Mouse (Mus musculus) neural tube, embryonic 15.5 days (tissue): ENCODE results near the gene Fxyd7. TPM values are rescaled to one million over a fixed set of nuclear protein-coding genes. Genes with fewer than 3 reads are reported as not detected.

Experiments used
- ATAC-seq: fragments of 200-750 bp; cut with Nextera tagmentation; 2 replicates; pipeline ENCODE4 v1.8.0; 2017; ENCODE audit warnings: mild to moderate bottlenecking, moderate TSS enrichment, moderate library complexity; ENCODE audit not compliant: low FRiP score
- H3K27ac ChIP-seq: fragments of 300-500 bp; sonication (generic); replicated peaks from 2 replicates; pipeline ENCODE4 v1.5.1; 2015; ENCODE audit warnings: mild to moderate bottlenecking, inconsistent platforms
- H3K27me3 ChIP-seq: fragments of 300-500 bp; sonication (generic); replicated peaks from 2 replicates; pipeline ENCODE4 v1.6.1; 2015; ENCODE audit warnings: inconsistent platforms
- H3K36me3 ChIP-seq: fragments of 300-500 bp; sonication (generic); 2 replicates; pipeline ENCODE4 v1.6.1; 2015; ENCODE audit warnings: inconsistent platforms
- H3K4me1 ChIP-seq: fragments of 300-500 bp; sonication (generic); 2 replicates; pipeline ENCODE4 v1.6.1; 2015; ENCODE audit warnings: inconsistent platforms
- H3K4me2 ChIP-seq: fragments of 300-500 bp; sonication (generic); 2 replicates; pipeline ENCODE4 v1.6.1; 2015; ENCODE audit warnings: inconsistent platforms, mild to moderate bottlenecking, moderate library complexity
- H3K4me3 ChIP-seq: fragments of 300-500 bp; sonication (generic); replicated peaks from 2 replicates; pipeline ENCODE4 v1.5.1; 2015; ENCODE audit warnings: mild to moderate bottlenecking, inconsistent platforms
- H3K9ac ChIP-seq: fragments of 300-500 bp; sonication (generic); replicated peaks from 2 replicates; pipeline ENCODE4 v1.6.1; 2015; ENCODE audit warnings: mild to moderate bottlenecking, inconsistent platforms
- H3K9me3 ChIP-seq: fragments of 300-500 bp; sonication (generic); replicated peaks from 2 replicates; pipeline ENCODE4 v1.6.1; 2016; ENCODE audit warnings: inconsistent platforms
- WGBS: fragments of 180-500 bp; shearing (Covaris S2); methylation state at CpG from one replicate; pipeline ENCODE4 v1.1.7; 2015; ENCODE audit warnings: mixed read lengths; 5-methylcytosine and 5-hydroxymethylcytosine counted together
- polyA plus RNA-seq: library from polyadenylated mRNA; unstranded; fragments of >200 nt; fragmentation: Nextera tagmentation; extraction: Ambion mirVana; gene quantifications from 2 replicates; pipeline ENCODE4 v1.2.1, GENCODE M21; 2015

Gene Fxyd7
- 357 and 417 TPM in 2 replicates for polyA plus RNA-seq

DNA sequence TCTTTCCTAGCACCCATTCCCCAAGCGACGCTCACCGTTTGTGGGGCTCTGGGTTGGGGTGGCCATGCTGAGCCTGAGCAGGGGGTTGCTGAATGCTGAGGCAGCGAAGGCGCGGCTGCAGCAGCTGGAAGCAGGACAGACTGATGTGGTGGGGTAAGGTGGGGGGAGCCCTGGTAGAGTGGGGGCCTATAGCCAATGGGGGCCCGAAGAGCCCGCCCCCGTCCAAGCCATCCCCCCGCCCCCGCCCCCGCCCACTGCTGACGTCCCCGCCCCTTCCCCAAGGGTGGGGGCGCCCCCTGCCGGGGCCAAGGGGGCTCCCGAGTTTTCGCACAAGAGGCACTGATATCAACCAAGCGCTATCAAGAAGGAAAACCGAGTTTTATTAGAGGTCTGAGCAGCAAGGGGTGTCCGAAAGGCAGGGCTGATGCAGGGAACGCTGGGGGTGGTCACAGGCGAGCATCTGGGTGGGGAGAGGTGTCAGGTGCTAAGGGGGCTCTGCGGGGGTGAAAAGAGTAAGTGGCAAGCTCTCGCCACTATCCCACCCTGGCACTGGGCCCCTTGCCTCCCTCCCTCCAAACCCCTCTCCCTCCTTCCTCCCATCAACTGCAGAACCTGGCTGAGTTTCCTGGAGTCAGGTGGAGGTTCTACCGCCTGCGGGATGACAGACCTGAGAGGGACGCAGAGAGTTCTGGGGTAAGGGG, at the start of gene Fxyd7:
TSS of gene Fxyd7 (minus strand) at position 147 of the 701 bp plus-strand sequence.
- under 1% methylated on average over 23 of the region's 28 CpGs for WGBS
- Histone ChIP-seq H3K4me2 (peak within 1 kb of the TSS; percentile 65), H3K9ac (peak within 1 kb of the TSS; percentile 63), H3K4me1 (peaks cover 51% of the 10 kb centered on the region), H3K4me3 (peak within 1 kb of the TSS; percentile 52), H3K27me3 (peaks cover 45% of the 10 kb centered on the region), H3K36me3 (no peaks in the 10 kb centered on the region), H3K27ac (peak within 1 kb of the TSS; percentile 57), H3K9me3 (no peaks in the 10 kb centered on the region)
- ATAC-seq, result peak; percentile 56

DNA sequence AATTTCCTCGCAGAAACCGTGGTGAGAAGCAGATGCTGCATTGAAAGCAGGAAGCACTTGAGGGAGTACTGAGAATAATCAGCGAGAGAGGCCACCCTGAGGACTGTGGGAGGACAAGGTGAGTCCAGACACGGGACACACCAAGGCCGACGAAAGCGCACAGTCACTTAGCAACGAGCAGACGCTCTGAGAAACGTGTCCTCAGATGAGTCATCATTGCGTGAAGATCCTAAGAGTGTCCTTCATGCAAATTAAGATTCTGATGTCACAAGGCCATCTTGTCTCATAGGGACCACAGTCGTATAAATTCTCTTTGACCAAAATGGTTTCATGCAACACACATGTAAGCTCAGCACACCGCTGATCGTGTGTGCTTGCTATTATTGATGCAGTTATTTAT, 49.5 kb upstream of the Fxyd7 start:
- no peaks in the 10 kb centered on the region for H3K36me3 ChIP-seq
- H3K9ac ChIP-seq, result no peak overlapping the region
- WGBS, result 81% methylated on average over 14 of the region's 14 CpGs
- peaks cover 3% of the 10 kb centered on the region; the same call in 1 of the 2 replicates for H3K4me1 ChIP-seq
- no peak overlapping the region for H3K27ac ChIP-seq
- no peaks in the 10 kb centered on the region for H3K9me3 ChIP-seq
- H3K27me3 ChIP-seq, result no peaks in the 10 kb centered on the region
- no peak overlapping the region for H3K4me2 ChIP-seq
- ATAC-seq, result no peak
- H3K4me3 ChIP-seq, result no peak overlapping the region

DNA sequence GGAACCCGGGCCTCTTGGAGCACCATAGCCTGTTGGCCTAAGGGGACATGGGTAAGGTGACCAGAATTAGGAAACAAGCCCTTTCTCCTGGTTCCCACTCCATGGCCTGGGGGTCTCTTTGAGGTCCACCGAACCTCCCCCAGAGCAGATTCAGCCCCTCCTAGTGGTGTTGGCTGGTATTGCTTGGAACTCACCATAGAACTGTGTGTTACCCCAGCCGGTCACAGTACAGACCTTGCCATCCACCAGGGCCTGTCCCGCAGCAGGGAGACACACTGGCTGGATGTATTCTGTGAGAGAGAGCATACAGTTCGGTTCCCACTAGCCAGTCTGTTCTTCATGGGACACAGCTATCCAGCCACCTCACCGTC, 48.3 kb upstream of the Fxyd7 start:
- Histone ChIP-seq H3K9me3 (no peaks in the 10 kb centered on the region), H3K4me1 (peaks cover 3% of the 10 kb centered on the region; the same call in 1 of the 2 replicates), H3K4me2 (no peak overlapping the region), H3K27me3 (no peaks in the 10 kb centered on the region), H3K9ac (no peak overlapping the region), H3K27ac (no peak overlapping the region), H3K36me3 (no peaks in the 10 kb centered on the region), H3K4me3 (no peak overlapping the region)
- WGBS, result 78% methylated on average over 6 of the region's 6 CpGs
- ATAC-seq, result no peak

DNA sequence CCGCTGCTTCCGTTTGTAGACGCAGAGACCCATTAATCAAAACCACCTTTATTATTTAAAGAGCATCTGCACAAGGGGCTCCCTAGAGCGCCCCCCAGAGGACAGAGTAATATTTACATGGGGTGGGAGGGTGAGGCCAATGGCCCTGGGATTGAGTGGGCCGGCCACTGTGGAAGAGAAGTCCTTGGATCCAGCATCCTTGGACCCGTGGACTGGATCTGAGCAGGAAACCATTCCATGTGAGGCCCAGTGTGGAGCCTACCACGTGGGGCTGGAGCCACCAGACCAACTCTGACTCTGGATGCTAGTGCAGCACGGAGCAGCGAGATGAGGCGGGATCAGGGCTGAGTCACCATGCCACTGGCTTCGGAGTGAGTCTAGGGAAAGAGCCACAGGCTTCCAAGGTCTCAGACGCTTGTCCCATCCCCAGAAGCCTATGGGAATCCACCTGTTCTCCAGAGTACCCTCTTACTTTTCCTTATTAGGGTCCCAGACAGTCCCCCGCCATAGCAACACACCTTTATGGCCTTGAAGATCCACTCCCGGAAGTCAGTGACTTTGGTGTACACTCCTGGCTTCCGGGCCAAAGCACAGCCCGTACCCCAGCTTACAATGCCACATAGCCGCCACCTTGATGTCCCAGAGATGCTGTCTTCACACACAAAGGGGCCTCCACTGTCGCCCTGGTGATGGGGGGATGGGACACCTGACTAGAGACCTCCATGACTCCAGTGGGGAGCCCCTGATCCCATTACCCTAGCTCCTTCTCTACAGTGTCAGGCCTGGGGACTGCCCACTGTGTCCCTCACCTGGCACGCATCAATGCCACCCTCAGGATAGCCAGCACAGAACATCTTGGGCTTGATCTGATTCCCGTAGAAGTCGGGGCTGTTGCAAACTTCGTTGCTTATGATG, 47.7 kb upstream of the Fxyd7 start:
- WGBS, result 80% methylated on average over 22 of the region's 22 CpGs
- H3K4me2 ChIP-seq, result no peak overlapping the region
- no peak overlapping the region for H3K27ac ChIP-seq
- no peak for ATAC-seq
- H3K4me1 ChIP-seq, result peaks cover 3% of the 10 kb centered on the region; the same call in 1 of the 2 replicates
- no peak overlapping the region for H3K9ac ChIP-seq
- no peak overlapping the region for H3K4me3 ChIP-seq
- no peaks in the 10 kb centered on the region for H3K27me3 ChIP-seq
- H3K36me3 ChIP-seq, result no peaks in the 10 kb centered on the region
- no peaks in the 10 kb centered on the region for H3K9me3 ChIP-seq

DNA sequence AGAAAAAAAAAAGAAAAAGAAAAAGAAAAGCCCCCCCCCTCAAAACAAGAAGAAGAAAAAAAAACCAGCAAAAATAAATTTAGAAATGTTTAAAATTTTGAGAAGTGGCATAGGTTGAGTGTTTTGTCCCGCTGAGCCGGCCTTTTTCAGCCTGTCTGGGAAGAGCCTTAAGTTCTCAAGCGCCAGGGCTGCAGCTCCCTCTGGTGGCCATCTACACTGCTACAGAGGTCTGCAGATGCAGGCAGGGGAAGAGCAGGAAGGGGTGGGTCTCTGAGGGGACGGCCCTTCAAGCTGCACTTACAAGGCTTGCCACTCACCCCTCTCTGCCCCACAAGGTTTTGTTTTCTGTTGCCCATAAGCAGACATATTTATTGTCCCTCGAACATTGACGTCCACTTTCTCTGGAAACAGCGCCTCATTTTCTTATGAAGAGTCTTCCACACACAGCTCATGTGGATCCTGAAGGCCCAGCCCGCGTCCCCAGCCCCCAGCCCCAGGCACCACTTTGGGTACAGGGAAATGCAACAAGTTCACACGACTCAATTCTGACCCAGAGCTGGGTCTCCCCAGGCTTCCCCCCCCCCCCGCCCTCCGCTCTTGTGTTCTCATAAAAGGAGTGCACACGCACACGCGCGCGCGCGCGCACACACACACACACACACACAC, 46.4 kb upstream of the Fxyd7 start:
- 46% methylated on average over 20 of the region's 20 CpGs for WGBS
- peak overlapping the region; percentile 20; the same call in 1 of the 2 replicates for H3K4me3 ChIP-seq
- H3K9me3 ChIP-seq, result no peaks in the 10 kb centered on the region
- no peak overlapping the region for H3K9ac ChIP-seq
- no peak overlapping the region for H3K27ac ChIP-seq
- peak; percentile 88 for ATAC-seq
- peak overlapping the region; percentile 52 for H3K4me2 ChIP-seq
- peaks cover 3% of the 10 kb centered on the region; the same call in 1 of the 2 replicates for H3K4me1 ChIP-seq
- no peaks in the 10 kb centered on the region for H3K36me3 ChIP-seq
- no peaks in the 10 kb centered on the region for H3K27me3 ChIP-seq

DNA sequence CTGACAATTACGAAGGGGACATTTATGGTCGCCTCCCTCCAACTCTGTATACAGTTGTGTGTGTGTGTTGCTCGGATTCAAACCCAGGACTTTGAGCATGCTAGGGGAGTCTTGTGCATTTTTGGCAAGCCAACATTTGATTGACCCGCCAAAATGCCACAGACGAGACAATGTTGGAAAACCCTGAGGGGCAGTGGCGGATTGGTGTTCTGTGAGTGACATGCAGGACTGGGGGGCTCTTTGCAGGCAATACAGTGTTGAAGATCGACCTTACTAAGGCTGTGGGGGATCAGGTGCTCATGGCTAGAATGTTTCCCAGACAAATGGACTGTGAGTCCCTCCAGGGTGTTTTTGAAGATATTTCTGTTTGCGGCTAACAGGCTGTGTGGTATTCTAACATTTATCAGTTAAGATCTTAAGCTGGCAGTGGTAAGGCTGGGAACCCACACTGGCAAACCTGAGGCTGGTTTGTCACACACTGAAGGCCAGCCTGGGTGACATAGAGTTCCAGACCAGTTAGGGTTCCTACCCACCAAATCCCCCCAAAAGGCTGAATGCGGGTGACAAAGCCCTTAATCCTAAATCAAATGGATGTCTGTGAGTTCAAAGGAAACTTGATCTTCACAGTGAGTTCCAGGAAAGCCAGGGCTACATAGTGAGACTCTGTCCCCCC, 45.8 kb upstream of the Fxyd7 start:
- 76% methylated on average over 9 of the region's 9 CpGs for WGBS

DNA sequence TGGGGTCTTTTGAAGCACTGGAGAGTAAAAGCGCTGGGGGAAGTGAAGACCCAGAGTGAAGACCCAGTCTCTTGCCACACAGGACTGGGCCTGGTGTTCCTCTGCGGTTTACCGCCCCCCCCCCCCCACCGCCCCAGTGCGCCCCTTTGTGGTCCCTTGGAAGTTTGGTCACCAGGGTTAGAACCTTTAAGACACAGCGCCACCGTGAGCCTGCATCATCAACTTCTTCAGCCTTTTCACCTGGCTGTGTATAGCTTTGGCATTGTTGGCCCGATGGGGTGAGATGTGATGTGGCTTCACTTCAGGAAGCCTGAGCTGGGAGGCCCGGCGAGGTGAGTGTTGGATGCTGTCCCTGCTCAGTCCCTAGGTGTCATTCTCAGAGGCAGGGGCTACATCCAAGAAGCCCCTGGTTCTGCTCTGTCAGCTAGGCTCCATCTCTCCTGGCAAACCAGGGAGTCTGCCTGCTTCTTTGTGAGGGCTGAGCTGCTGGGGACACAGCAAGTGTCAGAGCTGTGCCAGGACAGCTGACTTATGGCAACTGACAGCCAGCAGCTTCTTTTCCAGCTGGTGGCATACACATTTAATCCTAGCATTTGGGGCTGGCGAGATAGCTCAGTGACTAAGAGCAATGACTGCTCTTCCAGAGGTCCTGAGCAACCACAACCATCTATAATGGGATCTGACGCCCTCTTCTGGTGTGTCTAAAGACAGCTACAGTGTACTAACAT, 43.7 kb upstream of the Fxyd7 start:
- Histone ChIP-seq H3K36me3 (no peaks in the 10 kb centered on the region), H3K27ac (no peak overlapping the region), H3K27me3 (no peaks in the 10 kb centered on the region), H3K4me3 (no peak overlapping the region), H3K4me2 (no peak overlapping the region), H3K9me3 (no peaks in the 10 kb centered on the region), H3K9ac (no peak overlapping the region), H3K4me1 (peaks cover 3% of the 10 kb centered on the region; the same call in 1 of the 2 replicates)
- WGBS, result 34% methylated on average over 12 of the region's 12 CpGs
- ATAC-seq, result no peak

More for the DNA sequence above, 45.8 kb upstream of the Fxyd7 start:
- Histone ChIP-seq H3K4me3 (no peak overlapping the region), H3K4me2 (no peak overlapping the region), H3K9ac (no peak overlapping the region), H3K27me3 (no peaks in the 10 kb centered on the region), H3K27ac (no peak overlapping the region), H3K4me1 (peaks cover 3% of the 10 kb centered on the region; the same call in 1 of the 2 replicates), H3K36me3 (no peaks in the 10 kb centered on the region), H3K9me3 (no peaks in the 10 kb centered on the region)
- ATAC-seq, result no peak

DNA sequence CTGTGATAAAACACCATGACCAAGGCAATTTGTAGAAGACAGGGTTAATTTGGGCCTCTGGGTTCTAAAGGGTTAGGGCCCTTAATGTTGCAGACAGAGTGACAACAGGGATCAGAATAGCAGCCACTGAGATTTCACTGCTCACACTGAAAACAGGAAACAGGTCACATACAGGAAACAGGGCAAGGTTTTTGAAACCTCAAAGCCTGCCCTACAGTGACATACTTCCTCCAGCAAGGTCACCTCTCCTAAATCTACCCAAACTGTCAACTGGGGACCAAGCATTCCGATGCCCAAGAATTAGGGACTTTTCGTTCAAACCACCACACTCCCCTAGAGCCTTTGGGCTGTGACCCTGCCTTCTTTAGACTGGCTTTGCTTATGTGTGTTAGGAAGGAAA, 38.5 kb upstream of the Fxyd7 start:
- H3K27ac ChIP-seq, result no peak overlapping the region
- no peaks in the 10 kb centered on the region for H3K27me3 ChIP-seq
- H3K9ac ChIP-seq, result no peak overlapping the region
- H3K4me3 ChIP-seq, result no peak overlapping the region
- H3K36me3 ChIP-seq, result no peaks in the 10 kb centered on the region
- no peak for ATAC-seq
- peaks cover 5% of the 10 kb centered on the region; the same call in 1 of the 2 replicates for H3K4me1 ChIP-seq
- 84% methylated on average over 2 of the region's 2 CpGs for WGBS
- no peak overlapping the region for H3K4me2 ChIP-seq
- no peaks in the 10 kb centered on the region for H3K9me3 ChIP-seq

DNA sequence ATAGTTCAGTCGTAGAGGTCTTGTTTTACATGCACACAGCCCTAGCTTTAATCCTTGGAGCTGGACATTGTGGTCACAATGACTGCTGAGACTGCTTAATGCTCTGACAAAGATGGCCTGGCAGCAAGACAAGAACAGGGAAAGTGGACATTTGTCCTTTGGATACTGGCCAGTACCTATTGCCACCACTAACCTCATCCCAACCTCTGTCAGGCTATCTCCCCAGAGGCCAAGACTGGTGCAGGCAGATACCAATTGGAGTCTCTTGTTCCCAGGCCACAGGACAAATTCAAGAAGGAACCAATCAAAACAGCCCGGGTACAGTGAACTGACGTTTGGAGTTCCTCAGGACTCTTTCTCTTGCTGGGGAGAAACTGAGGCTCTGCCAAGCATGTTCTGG, 36.9 kb upstream of the Fxyd7 start:
- Histone ChIP-seq H3K36me3 (no peaks in the 10 kb centered on the region), H3K27ac (no peak overlapping the region), H3K27me3 (no peaks in the 10 kb centered on the region), H3K9me3 (no peaks in the 10 kb centered on the region), H3K9ac (no peak overlapping the region), H3K4me3 (no peak overlapping the region), H3K4me1 (peaks cover 5% of the 10 kb centered on the region; the same call in 1 of the 2 replicates), H3K4me2 (no peak overlapping the region)
- 77% methylated on average over 3 of the region's 3 CpGs for WGBS
- no peak for ATAC-seq

DNA sequence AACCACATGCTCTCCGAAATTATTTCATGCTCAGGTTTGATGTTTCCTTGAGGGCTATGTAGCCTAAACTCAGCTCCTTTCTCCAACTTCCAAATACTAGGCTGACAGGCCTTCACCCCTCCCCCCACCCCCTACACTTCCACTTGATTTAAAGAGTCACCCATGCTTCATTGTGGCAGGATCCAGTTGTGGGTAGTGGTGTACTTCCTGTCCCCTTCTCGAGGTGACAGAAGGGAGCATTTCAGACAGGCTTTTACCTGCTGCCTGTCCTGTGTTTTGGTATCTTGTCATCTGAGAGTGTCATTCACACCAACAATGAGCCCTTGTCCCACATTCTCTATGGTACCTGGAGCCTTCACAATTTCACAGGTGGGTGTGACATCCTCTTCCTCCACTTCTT, 36.0 kb upstream of the Fxyd7 start:
- Histone ChIP-seq H3K9me3 (no peaks in the 10 kb centered on the region), H3K4me1 (peaks cover 5% of the 10 kb centered on the region; the same call in 1 of the 2 replicates), H3K27me3 (no peaks in the 10 kb centered on the region), H3K4me3 (no peak overlapping the region), H3K9ac (no peak overlapping the region), H3K27ac (no peak overlapping the region), H3K36me3 (no peaks in the 10 kb centered on the region), H3K4me2 (no peak overlapping the region)
- 66% methylated on average over 2 of the region's 2 CpGs for WGBS
- ATAC-seq, result no peak
